Mouse (Mus musculus) bone marrow macrophage, adult 2 months (primary cell): Measurements from ENCODE around the gene Ndufs7. TPM values are rescaled to one million over a fixed set of nuclear protein-coding genes. Genes with fewer than 3 reads are reported as not detected.

ENCODE experiments used
- H3K27ac ChIP-seq: 2 replicates; pipeline ENCODE4 v1.5.1; 2012; ENCODE audit warnings: low read depth, low read length; ENCODE audit not compliant: insufficient read depth
- H3K4me1 ChIP-seq: 2 replicates; pipeline ENCODE4 v1.6.1; 2012; ENCODE audit warnings: low read length; ENCODE audit not compliant: control insufficient read depth, insufficient read depth
- H3K4me3 ChIP-seq: 2 replicates; pipeline ENCODE4 v1.5.1; 2012; ENCODE audit warnings: mild to moderate bottlenecking, low read length, moderate library complexity; ENCODE audit not compliant: insufficient read depth
- CTCF ChIP-seq: IDR thresholded peaks from 2 replicates; pipeline ENCODE4 v1.5.1; 2012; ENCODE audit warnings: low read depth, mild to moderate bottlenecking, low read length, moderate library complexity
- POLR2A ChIP-seq: IDR thresholded peaks from 2 replicates; pipeline ENCODE4 v1.6.1; 2012; ENCODE audit warnings: mild to moderate bottlenecking, low read depth, low read length, borderline replicate concordance
- polyA plus RNA-seq: library from polyadenylated mRNA; stranded (reverse); fragments of >200 nt; gene quantifications from 2 replicates; pipeline ENCODE4 v1.2.4, GENCODE M21; 2012; ENCODE audit not compliant: missing spikeins, insufficient read depth, insufficient read length

Ndufs7 gene
- polyA plus RNA-seq, 1 experiment, result 104 TPM

- no peak for TF ChIP-seq CTCF
- no peak for TF ChIP-seq POLR2A
- Histone ChIP-seq H3K4me1 (peaks cover 6% of the 10 kb centered on the region), H3K4me3 (no peak overlapping the region), H3K27ac (no peak overlapping the region)
Measured at GRCm38 (mm10) chr10:80254331-80255297, 5.7 kb downstream of the Ndufs7 start.

- TF ChIP-seq POLR2A, result no peak
- no peak for TF ChIP-seq CTCF
- H3K4me1 ChIP-seq, result peaks cover 5% of the 10 kb centered on the region
- H3K4me3 ChIP-seq, result no peak overlapping the region
- H3K27ac ChIP-seq, result no peak overlapping the region
Measured at GRCm38 (mm10) chr10:80255881-80256535, 7.1 kb downstream of the Ndufs7 start.

GRCm38 (mm10) chr10:80257936-80258335 is 9.0 kb downstream of the Ndufs7 start:
- Histone ChIP-seq H3K4me1 (peaks cover 14% of the 10 kb centered on the region), H3K4me3 (no peak overlapping the region), H3K27ac (no peak overlapping the region)
- TF ChIP-seq POLR2A, result no peak
- TF ChIP-seq CTCF, result no peak

GRCm38 (mm10) chr10:80258752-80259462 is 10.0 kb downstream of the Ndufs7 start:
- Histone ChIP-seq H3K4me3 (no peak overlapping the region), H3K4me1 (peaks cover 20% of the 10 kb centered on the region), H3K27ac (no peak overlapping the region)
- TF ChIP-seq CTCF, result no peak
- no peak for TF ChIP-seq POLR2A

GRCm38 (mm10) chr10:80259463-80259805 is 10.5 kb downstream of the Ndufs7 start:
- no peak overlapping the region for H3K27ac ChIP-seq
- no peak for TF ChIP-seq CTCF
- no peak for TF ChIP-seq POLR2A
- H3K4me1 ChIP-seq, result peaks cover 24% of the 10 kb centered on the region
- H3K4me3 ChIP-seq, result peak overlapping the region; percentile 68

GRCm38 (mm10) chr10:80259861-80260641 is 11.1 kb downstream of the Ndufs7 start:
- H3K4me1 ChIP-seq, result peaks cover 25% of the 10 kb centered on the region
- H3K27ac ChIP-seq, result peak overlapping the region; percentile 58
- peak overlapping the region; percentile 68 for H3K4me3 ChIP-seq
- TF ChIP-seq POLR2A (no peak), CTCF (0 out of 2 replicates have a peak, but pooled peaks have one; percentile 6)

DNA sequence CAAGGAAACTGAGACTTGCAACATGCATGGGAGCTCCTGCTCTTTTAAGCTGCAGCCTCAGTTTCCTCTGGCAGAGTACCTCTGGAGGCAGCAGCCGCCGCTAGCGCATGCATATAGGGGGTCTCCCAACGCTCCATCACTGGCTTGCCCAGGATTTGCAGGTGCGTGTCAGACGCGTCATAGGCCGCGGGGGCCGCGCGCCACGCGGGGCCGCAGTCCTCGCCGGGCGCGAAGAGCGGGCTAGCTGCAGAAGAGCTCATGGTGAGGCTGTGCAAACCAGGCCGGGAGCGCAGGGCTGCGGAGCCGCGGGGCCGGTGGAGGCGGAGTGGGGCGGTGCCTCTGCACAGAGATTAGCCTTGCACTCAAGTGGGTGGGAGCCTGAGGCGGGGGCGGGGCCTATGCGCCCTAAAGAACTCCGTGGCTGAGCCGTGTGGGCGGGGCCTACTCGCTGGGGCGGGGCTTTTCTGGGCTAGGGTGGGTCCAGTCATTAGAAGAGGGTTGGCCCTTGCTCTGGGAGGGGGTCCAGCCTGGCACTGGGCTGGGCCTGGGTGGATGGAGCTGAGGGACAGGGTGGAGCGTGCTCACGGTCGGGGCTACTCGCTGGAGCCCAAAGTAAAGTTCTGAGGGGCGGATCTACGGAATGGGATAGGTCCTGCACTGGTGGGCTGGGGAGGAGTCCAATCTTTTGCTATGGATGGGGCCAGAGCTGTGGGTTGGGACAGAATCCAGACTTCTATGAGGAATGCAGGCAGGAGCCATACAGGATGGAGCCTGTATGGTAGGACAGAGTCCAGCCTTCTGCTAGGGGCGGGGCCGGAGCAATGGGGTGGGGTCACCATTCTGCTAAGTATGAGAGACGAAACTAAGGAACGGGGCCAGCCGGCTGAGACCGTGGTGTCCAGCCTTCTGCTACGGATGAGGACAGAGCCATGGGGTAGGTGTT is 12.0 kb downstream of the Ndufs7 start, which contains the start of the genes Gamt and Dazap1:
Gene Gamt, minus strand, starts transcription at position 371 of the 943 bp plus-strand sequence.
Gene Dazap1, plus strand, starts transcription at position 845 of the 943 bp plus-strand sequence.
- Histone ChIP-seq H3K27ac (peak within 1 kb of the TSS; percentile 95), H3K4me3 (peak within 1 kb of the TSS; percentile 75), H3K4me1 (peaks cover 25% of the 10 kb centered on the region)
- TF ChIP-seq CTCF (no peak), POLR2A (0 out of 2 replicates have a peak, but pooled peaks have one; percentile 47)

- Histone ChIP-seq H3K4me3 (peak overlapping the region; percentile 75), H3K27ac (peak overlapping the region; percentile 95), H3K4me1 (peaks cover 27% of the 10 kb centered on the region)
- no peak for TF ChIP-seq POLR2A
- TF ChIP-seq CTCF, result no peak
Measured at GRCm38 (mm10) chr10:80261585-80261968, 12.7 kb downstream of the Ndufs7 start.
